Mouse (Mus musculus): ENCODE data around the gene Myh14. TPM values are rescaled to one million over a fixed set of nuclear protein-coding genes. Genes with fewer than 3 reads are reported as not detected.

The Myh14 gene
- polyA plus RNA-seq, 1 experiment from 2014 or later = 2.6 TPM

DNA sequence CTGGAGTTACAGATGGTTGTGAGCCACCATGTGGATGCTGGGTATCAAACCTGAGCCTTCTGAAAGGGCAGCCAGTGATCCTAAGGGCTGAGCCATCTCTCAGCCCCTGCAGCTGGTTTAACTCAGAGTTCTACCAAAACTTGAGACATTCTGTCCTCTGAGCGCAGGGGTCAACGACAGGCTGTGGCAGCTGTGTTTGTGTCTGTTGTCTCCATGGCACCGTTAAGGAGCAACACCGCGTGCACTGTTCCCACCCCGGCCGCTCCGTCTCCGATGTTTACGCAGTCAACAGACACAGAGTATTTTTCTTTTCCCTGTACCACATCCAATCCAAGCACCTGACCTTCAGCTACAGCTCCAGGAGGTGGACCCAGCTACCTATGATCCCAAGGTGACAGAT, 22.9 kb downstream of the Myh14 start:
- H3K27ac ChIP-seq (replicated peaks) = no peak overlapping the region
- peaks cover 8% of the 10 kb centered on the region; the same call in 1 of the 2 replicates for H3K4me1 ChIP-seq (replicated peaks)
- H3K9me3 ChIP-seq = no peaks in the 10 kb centered on the region
- no peak overlapping the region for H3K9ac ChIP-seq
- no peak for ATAC-seq (ENCODE audit: low read depth)
- no peak overlapping the region for H3K4me2 ChIP-seq
- no peaks in the 10 kb centered on the region for H3K36me3 ChIP-seq
- H3K27me3 ChIP-seq = peaks cover 34% of the 10 kb centered on the region
- H3K4me3 ChIP-seq = no peak overlapping the region
- WGBS = 77% methylated on average over 10 of the region's 10 CpGs

DNA sequence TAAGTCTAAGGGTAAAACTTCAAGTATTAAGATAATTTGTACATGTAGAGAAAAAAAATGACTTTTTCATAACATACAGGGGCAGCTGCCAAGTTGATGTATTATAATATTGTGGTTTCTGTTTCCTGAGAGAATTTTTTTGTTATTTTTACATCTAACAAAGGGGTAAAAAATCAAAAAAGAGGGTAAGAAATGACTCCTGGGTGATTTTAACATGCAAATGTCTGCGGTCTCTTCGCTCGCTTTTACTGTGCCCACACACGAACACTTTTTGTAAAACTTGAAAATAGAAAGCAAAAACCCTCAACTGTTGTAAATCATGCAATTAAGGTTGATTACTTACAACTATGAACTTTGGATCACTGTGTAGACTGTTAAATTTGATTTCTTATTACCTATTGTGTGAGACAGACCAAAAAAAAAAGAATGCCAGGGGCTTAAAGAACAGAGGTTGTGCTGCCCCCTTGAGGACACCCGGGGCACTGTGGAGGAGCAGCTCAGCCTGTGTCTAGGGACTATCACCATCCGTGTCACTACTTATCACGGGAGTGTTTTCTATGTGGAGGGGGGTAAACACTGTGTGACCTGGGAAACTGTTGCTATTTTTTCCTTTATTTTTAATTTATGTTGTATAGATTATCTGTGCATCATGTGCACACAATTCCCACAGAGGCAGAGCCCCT, 23.5 kb downstream of the Myh14 start:
- WGBS = 53% methylated on average over 7 of the region's 7 CpGs
- no peak overlapping the region for H3K27ac ChIP-seq (replicated peaks)

GRCm38 (mm10) chr7:44645951-44646350, 24.7 kb downstream of the Myh14 start:
- WGBS = 20% methylated on average over 15 of the region's 15 CpGs
- peaks cover 8% of the 10 kb centered on the region; the same call in 1 of the 2 replicates for H3K4me1 ChIP-seq (replicated peaks)
- peak; percentile 26; the same call in 1 of the 2 replicates for ATAC-seq (ENCODE audit: low read depth)
- H3K36me3 ChIP-seq = no peaks in the 10 kb centered on the region
- H3K4me3 ChIP-seq = no peak overlapping the region
- H3K9ac ChIP-seq = peak overlapping the region; percentile 41; the same call in 1 of the 2 replicates
- peaks cover 48% of the 10 kb centered on the region for H3K27me3 ChIP-seq
- H3K9me3 ChIP-seq = no peaks in the 10 kb centered on the region
- peak overlapping the region; percentile 31 for H3K4me2 ChIP-seq
- no peak overlapping the region for H3K27ac ChIP-seq (replicated peaks)

More for the DNA sequence above, 23.5 kb downstream of the Myh14 start:
- Histone ChIP-seq H3K27me3 (peaks cover 36% of the 10 kb centered on the region), H3K9ac (no peak overlapping the region), H3K4me1 (replicated peaks) (peaks cover 8% of the 10 kb centered on the region; the same call in 1 of the 2 replicates), H3K9me3 (no peaks in the 10 kb centered on the region), H3K4me2 (no peak overlapping the region), H3K4me3 (no peak overlapping the region), H3K36me3 (no peaks in the 10 kb centered on the region)
- ATAC-seq (ENCODE audit: low read depth) = no peak

DNA sequence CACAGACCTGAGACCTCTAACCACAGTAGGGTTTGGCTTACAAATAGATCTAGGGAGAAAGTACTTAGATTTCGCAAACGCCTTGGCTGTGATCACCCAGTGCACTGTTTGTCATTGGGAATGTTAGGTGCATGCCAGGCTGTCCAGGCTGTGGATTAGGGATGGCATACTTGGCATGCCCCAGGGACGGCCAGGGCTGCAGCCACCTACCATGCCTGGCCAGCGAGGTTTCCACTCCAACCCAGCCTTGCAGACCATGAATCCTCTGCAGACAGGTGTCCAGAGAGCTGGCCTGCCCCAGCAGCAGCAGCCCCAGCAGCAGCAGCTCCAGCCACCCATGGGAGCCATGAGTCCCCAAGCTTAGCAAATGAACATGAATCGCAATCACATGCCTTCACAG, 25.4 kb downstream of the Myh14 start:
- 81% methylated on average over 5 of the region's 5 CpGs for WGBS
- Histone ChIP-seq H3K27ac (replicated peaks) (no peak overlapping the region), H3K4me2 (no peak overlapping the region), H3K4me1 (replicated peaks) (peaks cover 8% of the 10 kb centered on the region; the same call in 1 of the 2 replicates), H3K9ac (no peak overlapping the region; the same call in 1 of the 2 replicates), H3K9me3 (no peaks in the 10 kb centered on the region), H3K36me3 (no peaks in the 10 kb centered on the region), H3K27me3 (peaks cover 55% of the 10 kb centered on the region), H3K4me3 (no peak overlapping the region)
- no peak for ATAC-seq (ENCODE audit: low read depth)

- 31% methylated on average over 8 of the region's 8 CpGs for WGBS
- H3K9ac ChIP-seq = no peak overlapping the region
- H3K27ac ChIP-seq (replicated peaks) = no peak overlapping the region
- H3K4me3 ChIP-seq = no peak overlapping the region
- H3K4me2 ChIP-seq = no peak overlapping the region
- peaks cover 15% of the 10 kb centered on the region; the same call in 1 of the 2 replicates for H3K4me1 ChIP-seq (replicated peaks)
- H3K9me3 ChIP-seq = 0 out of 2 replicates have a peak, but pooled peaks cover 3% of the 10 kb centered on the region
- no peak for ATAC-seq (ENCODE audit: low read depth)
- H3K36me3 ChIP-seq = no peaks in the 10 kb centered on the region
- peaks cover 85% of the 10 kb centered on the region for H3K27me3 ChIP-seq
These were observed 28.8 kb downstream of the Myh14 start for GRCm38 (mm10) chr7:44641887-44642286.

DNA sequence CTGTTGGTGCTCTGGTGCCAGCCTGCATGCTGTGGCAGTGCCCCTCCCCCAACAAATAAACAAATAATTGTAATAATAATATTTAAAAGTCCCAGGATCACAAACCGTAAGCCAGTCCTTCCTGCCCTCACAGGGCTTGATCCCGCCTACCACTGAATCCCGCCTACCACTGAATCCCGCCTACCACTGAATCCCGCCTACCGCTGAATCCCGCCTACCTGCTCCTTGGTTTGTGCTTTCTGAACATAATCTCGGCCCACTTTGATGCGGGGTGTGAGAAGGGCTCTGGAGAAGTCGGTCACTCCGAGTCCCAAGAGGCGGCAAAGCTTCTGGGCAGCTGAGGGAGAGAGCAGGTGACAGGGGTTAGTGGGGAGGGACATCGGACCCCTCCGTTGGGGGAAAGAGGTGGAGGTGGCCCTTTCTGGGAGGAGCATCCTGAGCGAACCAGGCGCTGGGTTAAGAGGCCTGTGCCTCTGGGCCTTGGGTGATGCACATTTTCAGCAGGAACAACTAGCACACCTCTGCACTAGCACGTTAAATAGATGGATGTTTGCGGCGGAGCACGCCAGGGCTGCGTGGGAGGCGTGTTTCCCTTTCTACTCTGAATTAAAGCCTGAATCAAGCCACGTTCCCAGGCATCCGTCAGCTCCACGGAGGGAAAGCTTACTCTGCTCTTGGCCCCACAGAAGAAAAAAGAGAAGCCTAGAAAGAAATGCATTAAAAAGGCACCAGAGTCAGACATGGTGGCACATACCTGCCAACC, 29.6 kb downstream of the Myh14 start:
- Histone ChIP-seq H3K4me3 (no peak overlapping the region), H3K9ac (no peak overlapping the region), H3K4me2 (no peak overlapping the region), H3K4me1 (replicated peaks) (peaks cover 14% of the 10 kb centered on the region; the same call in 1 of the 2 replicates), H3K9me3 (0 out of 2 replicates have a peak, but pooled peaks cover 5% of the 10 kb centered on the region), H3K27ac (replicated peaks) (no peak overlapping the region), H3K27me3 (peaks cover 83% of the 10 kb centered on the region), H3K36me3 (no peaks in the 10 kb centered on the region)
- ATAC-seq (ENCODE audit: low read depth) = no peak
- WGBS = 22% methylated on average over 25 of the region's 25 CpGs

DNA sequence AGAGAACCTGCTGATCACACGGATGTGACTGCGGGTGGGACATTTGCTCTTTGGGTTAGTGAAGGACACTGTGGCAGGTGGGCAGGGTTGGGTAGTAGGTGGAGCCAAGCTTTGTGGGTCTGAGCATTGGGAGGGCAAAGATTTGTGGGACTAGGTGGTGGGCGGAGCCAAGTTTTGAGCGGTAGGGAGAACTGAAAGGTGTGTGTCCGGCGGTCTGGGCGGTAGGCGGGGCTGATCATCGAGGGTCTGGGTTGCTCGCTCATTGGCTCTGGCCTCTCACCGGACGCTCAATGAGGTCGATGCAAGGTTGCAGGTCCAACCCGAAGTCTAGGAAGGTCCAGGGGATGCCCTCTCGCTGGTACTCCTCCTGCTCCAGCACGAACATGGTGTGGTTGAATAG, 32.0 kb downstream of the Myh14 start:
- H3K9me3 ChIP-seq = 0 out of 2 replicates have a peak, but pooled peaks cover 5% of the 10 kb centered on the region
- H3K4me2 ChIP-seq = peak overlapping the region; percentile 28
- 3% methylated on average over 16 of the region's 16 CpGs for WGBS
- H3K27ac ChIP-seq (replicated peaks) = no peak overlapping the region
- peaks cover 71% of the 10 kb centered on the region for H3K27me3 ChIP-seq
- H3K36me3 ChIP-seq = no peaks in the 10 kb centered on the region
- ATAC-seq (ENCODE audit: low read depth) = no peak
- H3K4me1 ChIP-seq (replicated peaks) = 0 out of 2 replicates have a peak, but pooled peaks cover 7% of the 10 kb centered on the region
- H3K4me3 ChIP-seq = peak overlapping the region; percentile 16
- no peak overlapping the region for H3K9ac ChIP-seq

DNA sequence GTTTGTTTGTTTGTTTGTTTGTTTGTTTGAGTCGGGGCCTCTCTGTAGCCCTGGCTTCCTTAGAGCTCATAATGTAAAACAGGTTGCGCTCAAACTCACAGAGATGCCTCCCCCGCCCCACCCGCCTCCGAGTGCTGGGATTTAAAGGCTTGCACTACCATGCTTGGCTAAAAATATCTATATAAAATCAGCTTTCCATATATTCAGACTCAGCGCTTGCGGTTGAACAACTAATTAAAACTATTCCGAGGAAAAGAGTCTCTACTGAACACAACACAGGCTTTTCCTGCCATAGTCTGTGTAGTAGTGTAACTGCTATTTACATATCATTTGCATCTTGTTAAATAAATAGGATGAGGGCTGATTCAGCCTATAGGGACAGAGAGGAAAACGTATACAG, 34.0 kb downstream of the Myh14 start:
- Histone ChIP-seq H3K4me1 (replicated peaks) (0 out of 2 replicates have a peak, but pooled peaks cover 7% of the 10 kb centered on the region), H3K36me3 (no peaks in the 10 kb centered on the region), H3K4me2 (no peak overlapping the region), H3K9me3 (0 out of 2 replicates have a peak, but pooled peaks cover 5% of the 10 kb centered on the region), H3K9ac (no peak overlapping the region), H3K4me3 (no peak overlapping the region), H3K27me3 (peaks cover 64% of the 10 kb centered on the region), H3K27ac (replicated peaks) (no peak overlapping the region)
- WGBS = 85% methylated on average over 9 of the region's 9 CpGs
- ATAC-seq (ENCODE audit: low read depth) = no peak

DNA sequence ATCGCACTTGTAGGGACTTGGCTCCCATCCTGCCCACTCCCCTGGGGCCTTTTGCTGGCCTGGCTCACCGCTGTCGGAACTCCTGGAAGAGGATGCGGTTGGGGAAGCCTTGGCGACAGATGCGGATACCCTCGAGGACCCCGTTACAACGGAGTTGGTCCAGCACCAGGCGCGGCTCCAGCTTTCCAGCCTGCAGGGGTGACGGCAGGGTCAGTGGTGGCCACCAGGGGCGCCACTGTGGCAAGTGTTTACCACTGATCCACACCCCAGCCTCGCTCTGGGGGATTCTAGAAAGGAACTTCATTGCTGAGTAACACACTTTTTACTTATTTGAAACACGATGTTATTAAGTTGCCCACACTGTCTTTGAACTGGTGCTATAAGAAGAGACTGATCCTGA, 37.2 kb downstream of the Myh14 start:
- ATAC-seq (ENCODE audit: low read depth) = no peak
- H3K27ac ChIP-seq (replicated peaks) = no peak overlapping the region
- WGBS = 11% methylated on average over 15 of the region's 15 CpGs

DNA sequence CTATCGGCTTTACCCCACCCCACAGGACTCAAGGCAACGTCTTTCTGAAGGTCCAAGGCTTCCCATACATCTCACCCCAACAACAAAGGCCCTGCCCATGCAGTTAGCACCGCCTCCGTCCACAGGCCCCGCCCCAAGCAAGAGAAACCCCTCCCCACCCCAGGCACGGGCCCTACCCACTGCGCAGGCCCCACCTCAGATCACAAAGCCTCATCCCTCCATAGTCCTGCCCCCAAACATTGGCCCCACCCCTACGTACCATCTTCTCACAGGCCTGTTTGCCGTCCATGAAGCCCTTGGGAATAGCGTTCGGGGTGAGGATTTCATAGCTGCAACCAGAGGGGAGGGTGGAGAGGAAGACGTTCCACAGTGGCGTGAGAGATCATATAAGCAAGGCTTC, 38.0 kb downstream of the Myh14 start:
- H3K27me3 ChIP-seq = peaks cover 24% of the 10 kb centered on the region
- H3K27ac ChIP-seq (replicated peaks) = no peak overlapping the region
- H3K9ac ChIP-seq = no peak overlapping the region
- no peak for ATAC-seq (ENCODE audit: low read depth)
- H3K4me3 ChIP-seq = no peak overlapping the region
- no peaks in the 10 kb centered on the region for H3K36me3 ChIP-seq
- WGBS = 25% methylated on average over 13 of the region's 13 CpGs
- H3K9me3 ChIP-seq = 0 out of 2 replicates have a peak, but pooled peaks cover 5% of the 10 kb centered on the region
- H3K4me2 ChIP-seq = no peak overlapping the region
- no peaks in the 10 kb centered on the region for H3K4me1 ChIP-seq (replicated peaks)

More for the DNA sequence above, 37.2 kb downstream of the Myh14 start:
- peaks cover 31% of the 10 kb centered on the region for H3K27me3 ChIP-seq
- H3K9ac ChIP-seq = no peak overlapping the region
- H3K4me2 ChIP-seq = no peak overlapping the region
- 0 out of 2 replicates have a peak, but pooled peaks cover 5% of the 10 kb centered on the region for H3K9me3 ChIP-seq
- H3K4me3 ChIP-seq = no peak overlapping the region
- H3K36me3 ChIP-seq = no peaks in the 10 kb centered on the region
- H3K4me1 ChIP-seq (replicated peaks) = no peaks in the 10 kb centered on the region

GRCm38 (mm10) chr7:44630437-44630836, 40.2 kb downstream of the Myh14 start:
- H3K4me2 ChIP-seq = no peak overlapping the region
- WGBS = 79% methylated on average over 13 of the region's 13 CpGs
- H3K4me3 ChIP-seq = no peak overlapping the region
- no peaks in the 10 kb centered on the region for H3K36me3 ChIP-seq
- no peak overlapping the region for H3K27ac ChIP-seq (replicated peaks)
- no peaks in the 10 kb centered on the region for H3K9me3 ChIP-seq
- H3K4me1 ChIP-seq (replicated peaks) = no peaks in the 10 kb centered on the region
- H3K27me3 ChIP-seq = peaks cover 20% of the 10 kb centered on the region
- H3K9ac ChIP-seq = no peak overlapping the region
- ATAC-seq (ENCODE audit: low read depth) = no peak

- ATAC-seq (ENCODE audit: low read depth) = no peak
- no peak overlapping the region for H3K4me2 ChIP-seq
- no peak overlapping the region for H3K9ac ChIP-seq
- WGBS = 80% methylated on average over 15 of the region's 15 CpGs
- H3K4me3 ChIP-seq = no peak overlapping the region
- H3K27ac ChIP-seq (replicated peaks) = no peak overlapping the region
- peaks cover 6% of the 10 kb centered on the region; the same call in 1 of the 2 replicates for H3K4me1 ChIP-seq (replicated peaks)
- no peaks in the 10 kb centered on the region for H3K9me3 ChIP-seq
- H3K36me3 ChIP-seq = no peaks in the 10 kb centered on the region
- peaks cover 8% of the 10 kb centered on the region for H3K27me3 ChIP-seq
These were observed 42.1 kb downstream of the Myh14 start for GRCm38 (mm10) chr7:44628402-44629034.
